Mouse (Mus musculus): ENCODE results near the gene Shc1. TPM values are rescaled to one million over a fixed set of nuclear protein-coding genes. Genes with fewer than 3 reads are reported as not detected.
A peak's percentile ranks its signal among the peaks of the same experiment; 100 is the strongest.

The Shc1 gene
- polyA plus RNA-seq (2015; fragmentation: Nextera tagmentation; extraction: Ambion mirVana): 15.9 and 16.7 TPM in 2 replicates

GRCm38 (mm10) chr3:89418170-89418860 lies at the start of gene Shc1, which contains the start of gene Cks1b:
Gene Shc1, plus strand, starts transcription at chr3:89418443.
Gene Cks1b, minus strand, starts transcription at chr3:89418383.
- Histone ChIP-seq H3K9ac (peak within 1 kb of the TSS; percentile 73), H3K4me2 (peak within 1 kb of the TSS; percentile 91), H3K27ac (peak within 1 kb of the TSS; percentile 88), H3K9me3 (replicated peaks) (no peaks in the 10 kb centered on the region), H3K4me1 (peaks cover 49% of the 10 kb centered on the region), H3K36me3 (ENCODE audit: poor library complexity, severe bottlenecking) (peaks cover 28% of the 10 kb centered on the region), H3K4me3 (peak within 1 kb of the TSS; percentile 62), H3K27me3 (no peaks in the 10 kb centered on the region)
- under 1% methylated on average over 39 of the region's 39 CpGs for WGBS
- ATAC-seq: peak; percentile 95

GRCm38 (mm10) chr3:89373581-89374231 lies 44.5 kb upstream of the Shc1 start:
- no peak for ATAC-seq
- H3K9ac ChIP-seq: no peak overlapping the region
- H3K27me3 ChIP-seq: no peaks in the 10 kb centered on the region
- H3K4me2 ChIP-seq: no peak overlapping the region
- 50% methylated on average over 5 of the region's 5 CpGs for WGBS
- no peaks in the 10 kb centered on the region for H3K36me3 ChIP-seq (ENCODE audit: poor library complexity, severe bottlenecking)
- no peak overlapping the region for H3K4me3 ChIP-seq
- peaks cover 6% of the 10 kb centered on the region for H3K4me1 ChIP-seq
- H3K27ac ChIP-seq: no peak overlapping the region
- no peaks in the 10 kb centered on the region for H3K9me3 ChIP-seq (replicated peaks)

- H3K4me3 ChIP-seq: no peak overlapping the region
Observed at GRCm38 (mm10) chr3:89377831-89378230, 40.4 kb upstream of the Shc1 start.

GRCm38 (mm10) chr3:89378394-89379067 lies 39.7 kb upstream of the Shc1 start:
- no peaks in the 10 kb centered on the region for H3K9me3 ChIP-seq (replicated peaks)
- under 1% methylated on average over 27 of the region's 29 CpGs for WGBS
- H3K36me3 ChIP-seq (ENCODE audit: poor library complexity, severe bottlenecking): no peaks in the 10 kb centered on the region
- peak; percentile 90 for ATAC-seq
- H3K9ac ChIP-seq: peak overlapping the region; percentile 78
- peak overlapping the region; percentile 85 for H3K4me2 ChIP-seq
- H3K27ac ChIP-seq: no peak overlapping the region
- H3K27me3 ChIP-seq: no peaks in the 10 kb centered on the region
- peak overlapping the region; percentile 59 for H3K4me3 ChIP-seq
- H3K4me1 ChIP-seq: peaks cover 10% of the 10 kb centered on the region

More at GRCm38 (mm10) chr3:89377831-89378230, 40.4 kb upstream of the Shc1 start:
- H3K9ac ChIP-seq: no peak overlapping the region
- peaks cover 10% of the 10 kb centered on the region for H3K4me1 ChIP-seq
- 78% methylated on average over 4 of the region's 4 CpGs for WGBS
- no peaks in the 10 kb centered on the region for H3K27me3 ChIP-seq
- no peaks in the 10 kb centered on the region for H3K9me3 ChIP-seq (replicated peaks)
- no peak overlapping the region for H3K27ac ChIP-seq
- peak overlapping the region; percentile 85 for H3K4me2 ChIP-seq
- no peak for ATAC-seq
- H3K36me3 ChIP-seq (ENCODE audit: poor library complexity, severe bottlenecking): no peaks in the 10 kb centered on the region

GRCm38 (mm10) chr3:89379388-89380131 lies 38.7 kb upstream of the Shc1 start:
- no peak for ATAC-seq
- no peaks in the 10 kb centered on the region for H3K27me3 ChIP-seq
- no peak overlapping the region for H3K4me2 ChIP-seq
- H3K27ac ChIP-seq: no peak overlapping the region
- no peak overlapping the region for H3K4me3 ChIP-seq
- no peaks in the 10 kb centered on the region for H3K9me3 ChIP-seq (replicated peaks)
- no peak overlapping the region for H3K9ac ChIP-seq
- WGBS: 90% methylated on average over 31 of the region's 31 CpGs
- H3K4me1 ChIP-seq: peaks cover 11% of the 10 kb centered on the region
- no peaks in the 10 kb centered on the region for H3K36me3 ChIP-seq (ENCODE audit: poor library complexity, severe bottlenecking)

- Histone ChIP-seq H3K4me3 (no peak overlapping the region), H3K27ac (no peak overlapping the region), H3K27me3 (no peaks in the 10 kb centered on the region), H3K4me2 (no peak overlapping the region), H3K36me3 (ENCODE audit: poor library complexity, severe bottlenecking) (no peaks in the 10 kb centered on the region), H3K4me1 (peaks cover 15% of the 10 kb centered on the region), H3K9ac (no peak overlapping the region), H3K9me3 (replicated peaks) (no peaks in the 10 kb centered on the region)
- 95% methylated on average over 14 of the region's 14 CpGs for WGBS
- no peak for ATAC-seq
Observed at GRCm38 (mm10) chr3:89380291-89380690, 38.0 kb upstream of the Shc1 start.

- Histone ChIP-seq H3K4me1 (peaks cover 15% of the 10 kb centered on the region), H3K9me3 (replicated peaks) (no peaks in the 10 kb centered on the region), H3K4me3 (no peak overlapping the region), H3K27me3 (0 out of 2 replicates have a peak, but pooled peaks cover 4% of the 10 kb centered on the region), H3K36me3 (ENCODE audit: poor library complexity, severe bottlenecking) (no peaks in the 10 kb centered on the region), H3K9ac (no peak overlapping the region), H3K4me2 (no peak overlapping the region), H3K27ac (no peak overlapping the region)
- ATAC-seq: no peak
- 94% methylated on average over 18 of the region's 18 CpGs for WGBS
Observed at GRCm38 (mm10) chr3:89380711-89381110, 37.5 kb upstream of the Shc1 start.

GRCm38 (mm10) chr3:89381233-89381632 lies 37.0 kb upstream of the Shc1 start:
- no peak overlapping the region for H3K4me3 ChIP-seq
- H3K36me3 ChIP-seq (ENCODE audit: poor library complexity, severe bottlenecking): no peaks in the 10 kb centered on the region
- peaks cover 15% of the 10 kb centered on the region for H3K4me1 ChIP-seq
- H3K4me2 ChIP-seq: no peak overlapping the region
- WGBS: 82% methylated on average over 11 of the region's 11 CpGs
- ATAC-seq: no peak
- no peak overlapping the region for H3K9ac ChIP-seq
- no peak overlapping the region for H3K27ac ChIP-seq
- 0 out of 2 replicates have a peak, but pooled peaks cover 4% of the 10 kb centered on the region for H3K27me3 ChIP-seq
- H3K9me3 ChIP-seq (replicated peaks): no peaks in the 10 kb centered on the region

- Histone ChIP-seq H3K9ac (no peak overlapping the region), H3K9me3 (replicated peaks) (no peaks in the 10 kb centered on the region), H3K4me2 (no peak overlapping the region), H3K36me3 (ENCODE audit: poor library complexity, severe bottlenecking) (no peaks in the 10 kb centered on the region), H3K27me3 (0 out of 2 replicates have a peak, but pooled peaks cover 4% of the 10 kb centered on the region), H3K4me1 (peaks cover 15% of the 10 kb centered on the region), H3K27ac (no peak overlapping the region), H3K4me3 (no peak overlapping the region)
- 85% methylated on average over 9 of the region's 9 CpGs for WGBS
- ATAC-seq: no peak
Observed at GRCm38 (mm10) chr3:89382033-89382882, 36.0 kb upstream of the Shc1 start.

GRCm38 (mm10) chr3:89382950-89383349 lies 35.3 kb upstream of the Shc1 start:
- 81% methylated on average over 5 of the region's 5 CpGs for WGBS
- Histone ChIP-seq H3K4me1 (peaks cover 18% of the 10 kb centered on the region), H3K4me2 (no peak overlapping the region), H3K9me3 (replicated peaks) (no peaks in the 10 kb centered on the region), H3K27me3 (0 out of 2 replicates have a peak, but pooled peaks cover 4% of the 10 kb centered on the region), H3K27ac (no peak overlapping the region), H3K9ac (no peak overlapping the region), H3K36me3 (ENCODE audit: poor library complexity, severe bottlenecking) (no peaks in the 10 kb centered on the region), H3K4me3 (no peak overlapping the region)
- ATAC-seq: no peak
